Mouse (Mus musculus) embryonic facial prominence, embryonic 12.5 days (tissue): ENCODE results near the gene Gm16506. TPM values are rescaled to one million over a fixed set of nuclear protein-coding genes. Genes with fewer than 3 reads are reported as not detected.
"Not testable (repeated sequence)": the region's sequence is repeated elsewhere in the genome, so short reads cannot be mapped to it uniquely, and the experiment has no call there.

Experiments
- ATAC-seq: fragments of 200-750 bp; cut with Nextera tagmentation; 2 replicates; pipeline ENCODE4 v1.8.0; 2017; ENCODE audit not compliant: insufficient number of reproducible peaks, insufficient read depth, low FRiP score, low TSS enrichment
- H3K27ac ChIP-seq: fragments of 300-500 bp; sonication (generic); 2 replicates; pipeline ENCODE4 v1.5.1; 2016; ENCODE audit warnings: mild to moderate bottlenecking
- H3K27me3 ChIP-seq: fragments of 300-500 bp; sonication (generic); 2 replicates; pipeline ENCODE4 v1.6.1; 2016; ENCODE audit warnings: mild to moderate bottlenecking, moderate library complexity
- H3K36me3 ChIP-seq: fragments of 300-500 bp; sonication (generic); 2 replicates; pipeline ENCODE4 v1.6.1; 2016; ENCODE audit warnings: mild to moderate bottlenecking
- H3K4me1 ChIP-seq: fragments of 300-500 bp; sonication (generic); 2 replicates; pipeline ENCODE4 v1.6.1; 2016
- H3K4me2 ChIP-seq: fragments of 300-500 bp; sonication (generic); replicated peaks from 2 replicates; pipeline ENCODE4 v1.6.1; 2016; ENCODE audit warnings: mild to moderate bottlenecking, moderate library complexity
- H3K4me3 ChIP-seq: fragments of 300-500 bp; sonication (generic); 2 replicates; pipeline ENCODE4 v1.5.1; 2016; ENCODE audit warnings: mild to moderate bottlenecking
- H3K9ac ChIP-seq: fragments of 300-500 bp; sonication (generic); 2 replicates; pipeline ENCODE4 v1.6.1; 2016; ENCODE audit warnings: mild to moderate bottlenecking, moderate library complexity
- H3K9me3 ChIP-seq: fragments of 300-500 bp; sonication (generic); 2 replicates; pipeline ENCODE4 v1.6.1; 2016; ENCODE audit warnings: mild to moderate bottlenecking, moderate library complexity
- WGBS: fragments of 180-500 bp; shearing (Covaris S2); methylation state at CpG from one replicate; pipeline ENCODE4 v1.1.7; 2016; 5-methylcytosine and 5-hydroxymethylcytosine counted together
- polyA plus RNA-seq: library from polyadenylated mRNA; unstranded; fragments of >200 nt; fragmentation: Nextera tagmentation; extraction: Ambion mirVana; gene quantifications from 2 replicates; pipeline ENCODE4 v1.2.1, GENCODE M21; 2016

The Gm16506 gene
- not detected in 2 replicates for polyA plus RNA-seq

DNA sequence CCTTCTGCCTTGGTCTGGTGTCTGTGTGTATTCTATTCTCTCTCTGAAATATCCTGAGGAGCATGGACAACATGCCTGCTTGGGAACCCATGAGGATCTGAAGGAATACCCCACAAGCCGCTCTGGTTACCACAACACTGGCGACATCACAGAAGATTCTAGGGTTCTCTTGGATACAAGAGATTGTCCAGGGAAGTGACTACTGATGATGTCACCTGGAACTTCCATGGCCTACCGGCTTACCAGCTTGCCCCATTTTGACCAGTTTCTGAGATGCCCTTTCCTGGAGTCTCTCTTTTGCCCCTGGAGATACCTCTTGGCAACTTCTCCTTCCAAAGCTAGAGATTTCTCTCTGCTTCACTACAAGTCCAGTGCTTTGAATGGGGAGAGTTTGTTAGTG, at the start of gene Gm16506:
TSS of gene Gm16506 (minus strand) at position 101 of the 400 bp plus-strand sequence.
- not testable (repeated sequence) for ATAC-seq, H3K4me1 ChIP-seq, H3K9me3 ChIP-seq, H3K9ac ChIP-seq, H3K27me3 ChIP-seq, H3K27ac ChIP-seq, H3K4me3 ChIP-seq, H3K4me2 ChIP-seq, H3K36me3 ChIP-seq
- WGBS: 91% methylated on average over 3 of the region's 3 CpGs

DNA sequence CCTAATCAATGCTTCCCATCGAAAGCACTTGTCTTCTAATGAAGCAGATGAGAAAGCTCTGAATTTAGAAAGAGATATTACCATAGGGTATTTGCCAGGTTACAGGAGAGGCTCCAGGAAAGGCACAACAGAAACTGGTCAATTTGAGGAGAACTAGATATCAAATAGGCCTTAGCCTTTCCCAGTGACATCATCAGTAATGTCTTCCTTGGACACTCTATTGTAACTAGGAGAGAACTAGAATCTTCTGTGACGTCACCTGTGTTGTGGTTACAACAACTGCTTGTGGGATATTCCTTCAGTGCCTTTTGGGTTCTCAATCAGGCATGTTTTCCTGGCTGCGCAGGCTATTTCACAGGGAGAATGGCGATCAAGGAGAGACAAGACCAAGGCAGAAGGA, 20.3 kb upstream of the Gm16506 start, which contains the start of gene Gm6526:
TSS of gene Gm6526 (plus strand) at position 301 of the 400 bp plus-strand sequence.
- H3K4me1 ChIP-seq, H3K27ac ChIP-seq: not testable (repeated sequence)
- WGBS: 78% methylated on average over 4 of the region's 4 CpGs

DNA sequence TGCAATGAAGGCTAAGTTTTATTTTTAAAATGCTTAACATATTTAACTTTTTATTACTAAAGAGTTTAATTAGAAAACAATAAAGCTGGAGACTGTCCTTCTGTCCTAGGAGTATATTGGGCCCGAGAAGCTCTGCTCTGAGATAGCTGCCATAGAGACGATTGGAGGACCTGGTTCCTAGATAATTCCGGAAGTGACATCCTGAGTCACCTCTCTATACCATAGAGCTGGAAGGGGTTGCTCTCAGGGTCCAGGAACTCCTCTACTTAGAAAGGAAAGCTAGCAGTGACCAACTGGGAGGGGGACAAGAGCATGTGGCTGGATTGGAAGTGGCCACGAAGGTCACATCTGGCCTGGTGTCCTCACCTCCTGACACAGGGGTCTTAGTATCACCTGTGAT, 29.7 kb downstream of the Gm16506 start, which contains the start of gene Gm7324:
TSS of gene Gm7324 (plus strand) at position 208 of the 400 bp plus-strand sequence.
- not testable (repeated sequence) for H3K27me3 ChIP-seq, H3K36me3 ChIP-seq, ATAC-seq, H3K4me1 ChIP-seq, H3K9ac ChIP-seq, H3K9me3 ChIP-seq, H3K4me2 ChIP-seq, H3K4me3 ChIP-seq, H3K27ac ChIP-seq
- 85% methylated on average over 4 of the region's 4 CpGs for WGBS

More for the DNA sequence above, 20.3 kb upstream of the Gm16506 start, which contains the start of gene Gm6526:
- not testable (repeated sequence) for H3K9me3 ChIP-seq, H3K4me2 ChIP-seq, H3K9ac ChIP-seq, H3K36me3 ChIP-seq, ATAC-seq, H3K4me3 ChIP-seq, H3K27me3 ChIP-seq

DNA sequence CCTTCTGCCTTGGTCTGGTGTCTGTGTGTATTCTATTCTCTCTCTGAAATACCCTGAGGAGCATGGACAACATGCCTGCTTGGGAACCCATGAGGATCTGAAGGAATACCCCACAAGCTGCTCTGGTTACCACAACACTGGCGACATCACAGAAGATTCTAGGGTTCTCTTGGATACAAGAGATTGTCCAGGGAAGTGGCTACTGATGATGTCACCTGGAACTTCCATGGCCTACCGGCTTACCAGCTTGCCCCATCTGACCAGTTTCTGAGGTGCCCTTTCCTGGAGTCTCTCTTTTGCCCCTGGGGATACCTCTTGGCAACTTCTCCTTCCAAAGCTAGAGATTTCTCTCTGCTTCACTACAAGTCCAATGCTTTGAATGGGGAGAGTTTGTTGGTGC, 50.2 kb downstream of the Gm16506 start, which contains the start of gene Gm8165:
TSS of gene Gm8165 (minus strand) at position 101 of the 400 bp plus-strand sequence.
- H3K27ac ChIP-seq, H3K27me3 ChIP-seq, H3K36me3 ChIP-seq, H3K9ac ChIP-seq, ATAC-seq, H3K4me2 ChIP-seq, H3K4me1 ChIP-seq, H3K4me3 ChIP-seq, H3K9me3 ChIP-seq: not testable (repeated sequence)
- 100% methylated on average over 1 of the region's 2 CpGs for WGBS

Other genes with a start within 250 kb of the Gm16506 start
- gene Gm5799, start 183.9 kb downstream of the Gm16506 start, polyA plus RNA-seq: not detected in 2 replicates
- gene Gm17654, start 148.3 kb downstream of the Gm16506 start, polyA plus RNA-seq: not detected in 2 replicates
- gene Gm10375, start 119.5 kb downstream of the Gm16506 start, polyA plus RNA-seq: not detected in 2 replicates
- not detected in 2 replicates for gene Gm8165, start 50.3 kb downstream of the Gm16506 start, polyA plus RNA-seq
- 2.0 and 2.4 TPM in 2 replicates for gene Gm7324, start 29.7 kb downstream of the Gm16506 start, polyA plus RNA-seq
- not detected in 2 replicates for gene Gm6526, start 20.4 kb upstream of the Gm16506 start, polyA plus RNA-seq
- gene Gm8180, start 57.3 kb upstream of the Gm16506 start, polyA plus RNA-seq: not detected in 2 replicates
- not detected in 2 replicates for gene Ear1, start 148.0 kb upstream of the Gm16506 start, polyA plus RNA-seq
- not detected in 2 replicates for gene Ear10, start 196.1 kb upstream of the Gm16506 start, polyA plus RNA-seq
- gene Gm8113, start 197.9 kb upstream of the Gm16506 start, polyA plus RNA-seq: 9.3 and 13.9 TPM in 2 replicates
- gene Ang5, start 229.6 kb upstream of the Gm16506 start, polyA plus RNA-seq: not detected in 2 replicates